Mouse (Mus musculus) WW6 (cell line): Measurements from ENCODE around the gene Gm20521.

ENCODE experiments used
- DNase-seq: peaks from one replicate; pipeline ENCODE4 v3.0.0-alpha.2; 2013; ENCODE audit warnings: low read depth, low spot score

The Gm20521 gene

GRCm38 (mm10) chr14:54883154-54884021 is at the start of gene Gm20521, which contains the start of gene Bcl2l2:
Gene Gm20521, plus strand, starts transcription at chr14:54883441.
Gene Bcl2l2, plus strand, starts transcription at chr14:54883377.
- DNase-seq, result no peak

- DNase-seq, result no peak
Measured at GRCm38 (mm10) chr14:54843461-54843860, 39.8 kb upstream of the Gm20521 start.

DNA sequence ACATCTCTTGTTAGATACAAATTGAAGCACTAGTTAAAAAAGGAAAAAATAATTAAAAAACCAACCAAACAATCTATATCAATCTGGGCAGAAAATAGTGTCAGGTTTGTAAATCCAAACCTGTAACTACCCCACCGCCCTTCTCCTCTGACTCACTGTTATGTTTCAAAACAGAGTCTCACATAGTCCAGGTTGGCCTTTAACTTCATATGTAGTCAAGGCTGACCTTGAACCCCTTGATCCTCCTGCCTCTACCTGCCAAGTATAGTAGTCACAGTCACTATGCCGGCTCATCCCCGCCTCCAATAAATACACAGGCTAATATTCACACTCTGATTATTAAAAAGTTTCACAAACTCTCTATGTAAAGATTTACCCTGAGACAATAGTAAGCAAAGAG is 27.5 kb upstream of the Gm20521 start:
- no peak for DNase-seq

DNA sequence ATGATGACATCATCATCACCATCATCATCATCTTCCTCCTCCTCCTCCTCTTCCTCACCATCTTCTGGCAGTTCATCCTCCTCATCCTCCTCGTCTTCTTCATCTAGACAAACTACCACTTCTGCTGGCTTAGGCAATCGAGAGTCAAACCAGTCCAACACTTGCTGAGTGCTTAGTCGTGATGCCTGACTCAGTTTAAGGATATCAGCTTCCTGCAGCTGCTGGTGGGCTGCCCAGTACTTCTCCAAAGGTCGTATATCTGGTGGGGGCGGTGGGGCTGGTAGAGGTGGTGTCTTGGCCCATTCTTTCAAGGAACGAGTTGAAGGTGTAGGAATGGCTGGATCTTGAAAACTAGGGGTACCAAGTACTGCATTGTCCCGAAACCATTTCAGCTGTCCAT is 26.5 kb upstream of the Gm20521 start:
- DNase-seq, result no peak

DNA sequence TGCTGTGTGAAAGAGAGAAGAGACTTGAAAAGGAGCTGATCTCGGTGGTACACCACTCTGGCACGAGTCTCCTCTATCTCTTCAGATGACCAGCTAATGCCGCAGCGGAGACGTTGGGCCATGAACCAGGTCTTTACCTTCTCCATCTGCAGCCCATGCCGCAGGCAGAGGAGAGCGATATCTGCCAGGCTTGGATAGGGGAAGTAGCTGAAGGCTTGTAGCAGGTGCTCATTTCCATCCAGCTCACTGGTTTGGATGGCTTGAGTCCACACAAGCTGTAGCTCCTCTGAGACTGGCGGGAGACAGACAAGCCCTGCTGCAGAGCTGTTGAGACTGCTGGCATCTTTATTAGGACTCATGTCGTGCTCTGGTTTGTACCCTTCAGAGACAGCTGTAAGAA is 25.4 kb upstream of the Gm20521 start:
- DNase-seq, result no peak

DNA sequence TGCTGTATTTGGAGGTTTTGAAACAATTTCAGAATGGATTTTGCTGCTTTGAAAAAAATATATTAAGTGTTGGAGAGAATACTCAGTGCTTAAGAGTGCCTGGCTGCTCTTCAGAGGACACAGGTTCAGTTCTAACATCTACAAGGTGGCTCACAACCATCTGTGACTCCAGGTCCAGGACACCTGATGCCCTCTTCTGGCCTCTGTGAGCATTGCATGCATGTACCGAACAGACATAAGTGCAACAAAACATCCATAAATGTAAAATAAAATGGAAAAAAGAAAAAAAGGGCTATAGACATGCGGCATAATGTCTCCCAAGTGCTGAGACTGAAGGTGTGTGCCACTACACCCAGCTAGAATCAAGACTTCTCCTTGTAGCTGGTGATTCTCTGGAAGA is 22.7 kb upstream of the Gm20521 start:
- DNase-seq, result no peak

- DNase-seq, result no peak
Measured at GRCm38 (mm10) chr14:54863501-54864312, 19.5 kb upstream of the Gm20521 start.

DNA sequence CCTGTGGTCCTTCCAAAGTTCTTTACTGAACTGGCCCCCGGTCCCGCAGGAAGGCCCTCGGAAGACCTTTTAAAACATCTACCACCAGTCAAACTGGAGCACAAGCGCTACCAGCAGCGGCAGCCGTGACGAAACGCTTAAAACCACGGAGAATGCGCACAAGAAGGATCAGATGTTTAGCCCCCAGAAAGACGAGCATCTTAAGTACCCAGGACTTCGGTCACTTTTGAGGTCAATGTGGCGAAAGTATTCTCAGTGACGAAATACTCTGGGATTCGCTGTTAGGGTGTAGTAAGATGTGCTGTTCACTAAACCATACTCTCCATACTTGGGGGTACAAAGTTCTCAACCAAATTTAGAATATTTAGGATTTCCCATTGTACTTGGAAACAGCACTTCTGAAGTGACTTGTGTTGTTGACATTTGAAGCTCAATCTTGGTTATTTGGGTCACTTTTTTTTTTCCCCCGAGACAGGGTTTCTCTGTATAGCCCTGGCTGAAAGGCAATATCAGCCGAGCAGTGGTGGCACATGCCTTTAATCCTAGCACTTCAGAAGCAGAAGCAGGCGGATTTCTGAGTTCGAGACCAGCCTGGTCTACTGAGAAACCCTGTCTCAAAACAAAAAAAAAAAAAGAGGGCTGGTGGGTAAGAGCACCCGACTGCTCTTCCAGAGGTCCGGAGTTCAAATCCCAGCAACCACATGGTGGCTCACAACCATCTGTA is 18.8 kb upstream of the Gm20521 start:
- DNase-seq, result no peak

GRCm38 (mm10) chr14:54865626-54866025 is 17.6 kb upstream of the Gm20521 start:
- no peak for DNase-seq

DNA sequence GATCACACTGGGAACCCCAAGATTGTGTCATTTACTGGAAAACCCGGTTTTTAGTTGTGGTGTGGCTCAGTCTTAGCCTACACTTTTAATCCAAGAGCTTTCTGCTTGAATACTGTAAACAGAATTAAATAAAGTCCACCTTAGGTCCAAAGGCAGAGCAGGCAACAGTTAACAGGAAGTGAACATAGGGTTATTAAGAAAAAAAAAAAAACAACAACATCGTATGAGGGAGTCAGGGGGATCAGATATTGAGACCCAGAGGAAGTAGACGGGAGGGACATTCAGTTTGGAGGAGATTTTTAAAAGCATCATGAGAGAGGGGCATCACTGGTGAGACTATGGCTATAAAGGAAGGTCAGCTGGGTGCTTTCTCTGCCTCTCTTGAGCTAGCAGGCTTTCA is 17.0 kb upstream of the Gm20521 start:
- DNase-seq, result no peak

DNA sequence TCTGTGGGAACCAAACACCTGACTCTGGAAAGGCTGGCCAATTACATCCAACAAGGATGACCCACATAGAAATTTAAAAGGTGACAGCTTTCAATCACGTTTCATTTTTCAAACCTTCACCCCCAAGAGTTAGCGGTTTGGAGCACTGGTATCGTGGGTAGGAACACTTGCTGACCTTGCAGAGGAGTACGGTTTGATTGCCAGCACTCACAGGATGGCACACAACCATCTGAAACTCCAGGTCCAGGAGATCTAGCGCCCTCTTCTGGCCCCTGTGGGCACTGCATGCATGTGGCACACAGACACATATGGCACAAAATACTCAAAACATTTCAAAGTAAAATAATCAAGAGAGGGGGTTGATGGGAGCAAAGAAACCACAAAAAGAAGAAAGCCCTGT is 16.3 kb upstream of the Gm20521 start:
- peak; percentile 45 for DNase-seq

GRCm38 (mm10) chr14:54868026-54868425 is 15.2 kb upstream of the Gm20521 start:
- no peak for DNase-seq

DNA sequence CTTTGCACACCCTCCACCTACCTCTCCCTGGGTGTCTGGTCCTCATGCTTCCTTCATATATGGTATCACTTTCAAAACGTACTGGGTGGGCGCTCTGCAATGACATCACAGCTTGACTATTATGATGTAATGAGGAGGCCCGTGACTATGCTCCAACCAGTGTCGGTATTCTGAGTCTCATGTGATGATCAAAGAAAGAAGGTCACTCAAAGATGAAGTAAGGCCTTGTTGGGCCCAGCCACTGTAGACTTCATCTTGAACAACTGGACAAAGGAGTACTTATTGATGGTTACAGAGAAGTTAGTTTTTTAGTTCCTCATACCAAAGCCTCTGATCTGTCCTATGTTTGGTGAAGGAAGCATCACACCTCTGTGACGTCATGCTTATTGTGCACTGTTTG is 12.4 kb upstream of the Gm20521 start, which contains the start of gene Homez:
TSS of gene Homez (minus strand) at position 101 of the 400 bp plus-strand sequence.
- no peak for DNase-seq

- DNase-seq, result no peak
Measured at GRCm38 (mm10) chr14:54874165-54874564, 9.1 kb upstream of the Gm20521 start.

- DNase-seq, result no peak
Measured at GRCm38 (mm10) chr14:54875844-54876538, 7.2 kb upstream of the Gm20521 start.

- DNase-seq, result no peak
Measured at GRCm38 (mm10) chr14:54876539-54877047, 6.6 kb upstream of the Gm20521 start.

DNA sequence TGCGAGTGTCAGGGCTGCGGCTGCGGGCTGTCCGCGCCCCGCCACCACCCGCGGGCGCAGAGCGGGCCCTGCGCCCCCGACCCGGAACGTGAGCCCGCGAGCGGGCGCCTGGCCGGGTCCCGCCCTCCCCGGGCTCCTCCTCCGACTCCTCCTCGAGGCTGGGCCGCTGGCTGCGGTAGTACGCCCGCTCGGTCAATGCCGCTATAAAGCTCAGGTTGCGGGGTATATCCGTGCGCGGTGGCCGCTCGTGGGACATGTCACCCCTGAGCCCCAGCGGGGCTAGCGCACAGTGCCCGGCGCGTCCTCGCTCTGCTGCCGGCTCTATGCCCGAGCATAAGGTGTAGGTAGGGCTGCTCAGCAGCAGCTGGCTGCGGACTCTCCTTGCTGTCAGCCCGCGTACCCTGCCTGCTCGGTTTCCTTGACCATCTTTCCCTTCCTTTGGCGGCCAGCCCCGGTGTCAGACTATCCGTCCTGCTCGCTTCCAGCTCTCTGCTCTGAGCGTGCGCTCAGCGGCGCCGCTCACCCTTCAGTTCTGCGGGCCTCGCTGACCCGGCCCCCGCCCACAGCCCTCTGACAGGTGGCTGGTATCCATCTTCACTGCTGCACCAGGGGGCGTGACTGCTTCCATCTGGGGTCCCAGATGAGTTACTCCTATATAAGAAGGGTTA is 6.1 kb upstream of the Gm20521 start, which contains the start of gene Ppp1r3e:
TSS of gene Ppp1r3e (minus strand) at position 503 of the 668 bp plus-strand sequence.
- DNase-seq, result no peak

DNA sequence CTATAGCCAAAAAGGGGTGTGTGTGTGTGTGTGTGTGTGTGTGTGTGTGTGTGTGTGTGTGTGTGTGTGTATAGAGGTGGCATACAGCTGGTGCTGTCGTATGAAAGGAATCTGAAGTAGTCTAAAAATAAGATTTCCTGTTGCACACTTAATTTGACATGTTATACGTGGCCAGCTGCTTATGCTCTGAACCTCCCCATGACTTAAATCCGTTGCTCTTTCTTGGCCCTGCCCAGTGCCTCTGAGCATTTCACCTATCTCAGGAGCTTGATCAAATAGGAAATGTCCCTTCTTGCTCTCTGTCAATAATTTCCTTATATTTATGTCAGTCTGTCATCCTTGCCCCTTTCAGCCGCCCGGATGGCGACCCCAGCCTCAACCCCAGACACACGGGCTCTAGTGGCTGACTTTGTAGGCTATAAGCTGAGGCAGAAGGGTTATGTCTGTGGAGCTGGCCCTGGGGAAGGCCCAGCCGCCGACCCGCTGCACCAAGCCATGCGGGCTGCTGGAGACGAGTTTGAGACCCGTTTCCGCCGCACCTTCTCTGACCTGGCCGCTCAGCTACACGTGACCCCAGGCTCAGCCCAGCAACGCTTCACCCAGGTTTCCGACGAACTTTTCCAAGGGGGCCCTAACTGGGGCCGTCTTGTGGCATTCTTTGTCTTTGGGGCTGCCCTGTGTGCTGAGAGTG is 926 bp downstream of the Gm20521 start:
- DNase-seq, result no peak

DNA sequence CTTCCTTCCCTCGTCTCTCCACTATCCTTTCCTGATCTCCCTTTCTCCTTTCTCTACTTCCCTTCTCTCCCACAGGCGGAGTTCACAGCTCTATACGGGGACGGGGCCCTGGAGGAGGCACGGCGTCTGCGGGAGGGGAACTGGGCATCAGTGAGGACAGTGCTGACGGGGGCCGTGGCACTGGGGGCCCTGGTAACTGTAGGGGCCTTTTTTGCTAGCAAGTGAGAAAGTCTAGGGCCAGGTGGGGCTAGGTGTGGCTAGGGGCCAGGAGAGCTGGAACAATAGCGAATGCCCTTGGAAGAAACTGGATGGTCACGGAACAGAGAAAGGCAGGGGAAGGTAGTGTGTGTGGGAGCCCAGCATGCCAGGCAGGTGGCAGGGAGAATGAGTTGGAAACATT is 2.1 kb downstream of the Gm20521 start:
- DNase-seq, result no peak

DNA sequence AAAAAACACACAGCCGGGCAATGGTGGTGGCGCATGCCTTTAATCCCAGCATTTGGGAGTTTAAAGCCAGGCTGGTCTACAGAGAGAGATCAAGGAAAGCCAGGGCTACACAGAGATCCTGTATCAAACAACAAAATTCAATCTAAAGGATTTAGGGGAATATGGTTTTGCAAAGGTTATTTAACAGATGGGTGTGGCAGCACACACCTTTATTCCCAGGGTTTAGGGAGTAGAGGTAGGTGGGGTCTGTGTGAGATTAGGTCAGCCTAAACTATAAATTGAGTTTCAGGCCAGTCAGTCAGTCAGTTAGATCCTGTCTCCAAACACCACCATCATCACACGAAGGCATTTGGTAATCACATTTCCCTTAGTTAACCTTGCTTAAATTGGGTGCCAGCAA is 9.0 kb downstream of the Gm20521 start, which contains the start of gene Pabpn1:
TSS of gene Pabpn1 (plus strand) at position 301 of the 400 bp plus-strand sequence.
- no peak for DNase-seq
